31 mouse cellular contexts compared by ENCODE assay signal in the genomic region with DNA sequence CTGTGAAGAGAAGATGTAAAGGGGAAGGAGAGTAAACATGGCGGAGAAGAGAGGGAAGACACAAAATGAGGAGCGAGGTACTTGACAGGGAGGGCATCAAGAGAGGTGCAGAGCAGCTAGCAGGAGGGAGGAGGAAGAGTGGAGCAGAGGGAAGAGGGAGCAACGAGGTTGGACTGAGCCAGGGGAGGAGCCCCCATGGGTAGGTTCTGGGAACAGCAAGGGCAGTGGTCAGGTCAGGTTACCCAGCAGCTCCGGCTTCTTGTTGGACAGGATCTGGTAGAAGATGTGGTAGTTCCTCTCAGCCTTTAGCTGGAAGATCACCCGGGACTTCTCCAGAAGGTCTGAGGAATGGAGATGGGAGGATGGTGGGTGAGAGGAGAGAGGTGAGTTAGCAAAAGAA. TPM values are rescaled to one million over a fixed set of nuclear protein-coding genes. Genes with fewer than 3 reads are reported as not detected.
DNase-seq lines count a peak whose midpoint lies in the region; ATAC-seq and TF ChIP-seq lines count a peak whose summit lies in the region.
"Had no signal": no experiment of that assay in that cellular context is flagged by ENCODE, and none has a peak within 500 bp of the region (broad histone marks: within the 10 kb centered on the region; RNA-seq: fewer than 3 reads in every experiment).

No protein-coding gene starts in this region.

- peak overlapping the region; percentile 38 for H3K4me3 ChIP-seq in heart, adult 2 months
- H3K4me3 ChIP-seq in heart, embryonic 12.5 days, result peak overlapping the region; percentile 61
- H3K4me3 ChIP-seq in heart, embryonic 15.5 days, result peak overlapping the region; percentile 51
- H3K4me3 ChIP-seq: embryonic facial prominence, embryonic 10.5 days; embryonic facial prominence, embryonic 13.5 days; erythroblast, embryonic 14.5 days; forebrain, embryonic 12.5 days; forebrain, embryonic 15.5 days; hindbrain, embryonic 12.5 days; hindbrain, embryonic 15.5 days had no signal

- peak overlapping the region; percentile 68 for H3K4me2 ChIP-seq in heart, embryonic 12.5 days
- H3K4me2 ChIP-seq in heart, embryonic 15.5 days, result peak overlapping the region; percentile 56
- H3K4me2 ChIP-seq: embryonic facial prominence, embryonic 13.5 days; forebrain, embryonic 12.5 days; forebrain, embryonic 15.5 days; hindbrain, embryonic 12.5 days; hindbrain, embryonic 15.5 days had no signal

- 53% methylated on average over 5 of the region's 5 CpGs for WGBS in heart, adult 2 months
- WGBS in heart, embryonic 12.5 days, result 52% methylated on average over 5 of the region's 5 CpGs
- WGBS in heart, embryonic 15.5 days, result 48% methylated on average over 5 of the region's 5 CpGs

- intact Hi-C loops in heart, adult 2 months (cut with DNase I), result no loop called here
- intact Hi-C loops in heart, postnatal 36 days (cut with DNase I), result no loop called here

- no peaks in the 10 kb centered on the region; the same call in 1 of the 2 replicates for H3K36me3 ChIP-seq in heart, adult 2 months (ENCODE audit: control insufficient read depth, insufficient read depth, low read length)
- peaks cover 76% of the 10 kb centered on the region for H3K36me3 ChIP-seq in heart, embryonic 12.5 days
- peaks cover 11% of the 10 kb centered on the region; the same call in 1 of the 2 replicates for H3K36me3 ChIP-seq in heart, embryonic 15.5 days
- H3K36me3 ChIP-seq: embryonic facial prominence, embryonic 10.5 days; embryonic facial prominence, embryonic 13.5 days; forebrain, embryonic 12.5 days; forebrain, embryonic 15.5 days; hindbrain, embryonic 12.5 days; hindbrain, embryonic 15.5 days had no signal

- no peaks in the 10 kb centered on the region for H3K79me2 ChIP-seq in heart, adult 2 months (replicated peaks; ENCODE audit: control insufficient read depth, insufficient read depth, low read length)

- TF ChIP-seq POLR2A in heart, adult 2 months (IDR thresholded peaks at IDR 0.05; ENCODE audit: insufficient read depth, low read depth, low read length), result peak; percentile 87

- no peaks in the 10 kb centered on the region for H3K4me1 ChIP-seq in heart, adult 2 months (ENCODE audit: control insufficient read depth, insufficient read depth, low read length)
- peaks cover 48% of the 10 kb centered on the region for H3K4me1 ChIP-seq in heart, embryonic 12.5 days (replicated peaks)
- H3K4me1 ChIP-seq in heart, embryonic 15.5 days (replicated peaks), result peaks cover 43% of the 10 kb centered on the region
- H3K4me1 ChIP-seq: forebrain, embryonic 15.5 days; hindbrain, embryonic 12.5 days; hindbrain, embryonic 15.5 days had no signal

- peak overlapping the region; percentile 71; the same call in 1 of the 2 replicates for H3K27ac ChIP-seq in heart, adult 2 months
- H3K27ac ChIP-seq in heart, embryonic 12.5 days (ENCODE audit: poor library complexity, severe bottlenecking), result peak overlapping the region; percentile 94
- peak overlapping the region; percentile 67 for H3K27ac ChIP-seq in heart, embryonic 15.5 days
- H3K27ac ChIP-seq: embryonic facial prominence, embryonic 10.5 days; embryonic facial prominence, embryonic 13.5 days; forebrain, embryonic 12.5 days; forebrain, embryonic 15.5 days; hindbrain, embryonic 12.5 days; hindbrain, embryonic 15.5 days had no signal

- no peak for TF ChIP-seq CTCF in heart, adult 2 months (IDR thresholded peaks at IDR 0.05)

- H3K9me3 ChIP-seq in heart, embryonic 12.5 days (replicated peaks), result no peaks in the 10 kb centered on the region
- H3K9me3 ChIP-seq in heart, embryonic 15.5 days (replicated peaks), result no peaks in the 10 kb centered on the region
- H3K9me3 ChIP-seq: embryonic facial prominence, embryonic 10.5 days; embryonic facial prominence, embryonic 13.5 days; forebrain, embryonic 12.5 days; forebrain, embryonic 15.5 days; hindbrain, embryonic 12.5 days; hindbrain, embryonic 15.5 days had no signal

- no peak for ATAC-seq in heart, embryonic 12.5 days (ENCODE audit: insufficient number of reproducible peaks, low FRiP score)
- ATAC-seq in heart, embryonic 15.5 days (replicated peaks; ENCODE audit: insufficient number of reproducible peaks, insufficient read depth, low FRiP score, low read depth), result no peak
- ATAC-seq: activated CD4-positive, CD25-positive, alpha-beta regulatory T cell, adult 4 months; forebrain, embryonic 15.5 days; intestine, postnatal 0 days had no signal

- no peak for DNase-seq in heart, adult 2 months
- DNase-seq in heart, postnatal 36 days, result no peak
- DNase-seq in heart, adult 8-10 months (ENCODE audit: low spot score), result no peak
- no peak for DNase-seq in heart, postnatal 4 days
- DNase-seq: adrenal gland, adult 8-10 months; adrenal gland, postnatal 25 days; cerebellum, adult 11-12 months; cerebellum, adult 8-10 months; cerebellum, postnatal 10 days; cerebellum, postnatal 36 days; gastrocnemius, postnatal 25 days; kidney, adult 2 months had no signal

- H3K9ac ChIP-seq in heart, adult 2 months (ENCODE audit: low read depth, low read length), result peak overlapping the region; percentile 69
- peak overlapping the region; percentile 88 for H3K9ac ChIP-seq in heart, embryonic 12.5 days
- peak overlapping the region; percentile 35 for H3K9ac ChIP-seq in heart, embryonic 15.5 days
- H3K9ac ChIP-seq: embryonic facial prominence, embryonic 13.5 days; forebrain, embryonic 12.5 days; forebrain, embryonic 15.5 days; hindbrain, embryonic 12.5 days; hindbrain, embryonic 15.5 days had no signal

- no peaks in the 10 kb centered on the region for H3K27me3 ChIP-seq in heart, adult 2 months (ENCODE audit: control insufficient read depth, insufficient read depth, low read length)
- H3K27me3 ChIP-seq in heart, embryonic 12.5 days (replicated peaks), result no peaks in the 10 kb centered on the region
- no peaks in the 10 kb centered on the region for H3K27me3 ChIP-seq in heart, embryonic 15.5 days
- H3K27me3 ChIP-seq: embryonic facial prominence, embryonic 13.5 days; forebrain, embryonic 15.5 days; hindbrain, embryonic 12.5 days; hindbrain, embryonic 15.5 days had no signal

- peak; percentile 96 for TF ChIP-seq EP300 in heart, adult 2 months (IDR thresholded peaks at IDR 0.05; ENCODE audit: insufficient read depth, low read depth, low read length)

RNA-seq across cellular contexts. Expression of a gene that starts 5.2 kb away (rescaled TPM):
- over 10,000 TPM; 19,033 to 21,149 TPM for total RNA-seq in heart, adult 2 months (2021)
- polyA plus RNA-seq in heart, adult 2 months (2012; rRNA removed), result 6,249 and 7,266 TPM in 2 replicates
- over 10,000 TPM; 23,066 to 24,862 TPM for total RNA-seq in heart, postnatal 36 days (2021)
- polyA plus RNA-seq in heart, embryonic 12.5 days (2016; fragmentation: Nextera tagmentation; extraction: Ambion mirVana), result 2,737 and 2,858 TPM in 2 replicates
- over 10,000 TPM; 18,156 to 23,973 (median 22,335) TPM for total RNA-seq in heart, adult 8-10 months (2022)
- 2,004 and 2,041 TPM in 2 replicates for polyA plus RNA-seq in heart, embryonic 15.5 days (2015; fragmentation: Nextera tagmentation; extraction: Ambion mirVana)
- over 10,000 TPM; 15,879 to 17,172 TPM for total RNA-seq in heart, postnatal 4 days (2021)
- total RNA-seq: adrenal gland, adult 8-10 months; adrenal gland, postnatal 25 days; hematopoietic stem cell, adult 5-6 weeks had no signal
- polyA plus RNA-seq: activated CD4-positive, CD25-positive, alpha-beta regulatory T cell, adult 4 months; erythroblast, embryonic 14.5 days; gonadal fat pad, adult 2 months had no signal

RNA-seq across cellular contexts. Expression of a gene that starts 15.2 kb away (rescaled TPM):
- total RNA-seq in heart, adult 2 months (2021), result not detected
- not detected in 2 replicates for polyA plus RNA-seq in heart, adult 2 months (2012; rRNA removed)
- not detected for total RNA-seq in heart, postnatal 36 days (2021)
- not detected in 2 replicates for polyA plus RNA-seq in heart, embryonic 12.5 days (2016; fragmentation: Nextera tagmentation; extraction: Ambion mirVana)
- not detected for total RNA-seq in heart, adult 8-10 months (2022)
- polyA plus RNA-seq in heart, embryonic 15.5 days (2015; fragmentation: Nextera tagmentation; extraction: Ambion mirVana), result not detected in 2 replicates
- total RNA-seq in heart, postnatal 4 days (2021), result not detected
- total RNA-seq: adrenal gland, adult 8-10 months; adrenal gland, postnatal 25 days; ES-E14; gastrocnemius, adult 8-10 months; gastrocnemius, postnatal 25 days; hematopoietic stem cell, adult 5-6 weeks had no signal
- polyA plus RNA-seq: activated CD4-positive, CD25-positive, alpha-beta regulatory T cell, adult 4 months; brain, embryonic 14.5 days; cortical plate, adult 2 months; embryonic facial prominence, embryonic 10.5 days; embryonic facial prominence, embryonic 13.5 days; erythroblast, embryonic 14.5 days; forebrain, embryonic 12.5 days; forebrain, embryonic 15.5 days; gonadal fat pad, adult 2 months; hindbrain, embryonic 12.5 days; hindbrain, embryonic 15.5 days; intestine, embryonic 14.5 days; intestine, postnatal 0 days; kidney, adult 2 months; kidney, embryonic 14.5 days had no signal

RNA-seq across cellular contexts. Expression of a gene that starts 25.4 kb away (rescaled TPM):
- under 1 TPM in 1 of 2 experiments, not detected in 1; 0.30 TPM for total RNA-seq in heart, adult 2 months (2021)
- polyA plus RNA-seq in heart, adult 2 months (2012; rRNA removed), result 1.8 and 2.9 TPM in 2 replicates
- under 1 TPM in 1 of 2 experiments, not detected in 1; 0.46 TPM for total RNA-seq in heart, postnatal 36 days (2021)
- 0.57 and 0.89 TPM in 2 replicates for polyA plus RNA-seq in heart, embryonic 12.5 days (2016; fragmentation: Nextera tagmentation; extraction: Ambion mirVana)
- 1 to 10 TPM in 1 of 4 experiments, under 1 TPM in 1, not detected in 2; 0.41 to 1.2 TPM for total RNA-seq in heart, adult 8-10 months (2022)
- 0.74 and 2.4 TPM in 2 replicates for polyA plus RNA-seq in heart, embryonic 15.5 days (2015; fragmentation: Nextera tagmentation; extraction: Ambion mirVana)
- under 1 TPM in 1 of 2 experiments, not detected in 1; 0.33 TPM for total RNA-seq in heart, postnatal 4 days (2021)
- total RNA-seq: ES-E14; gastrocnemius, adult 8-10 months; hematopoietic stem cell, adult 5-6 weeks had no signal
- polyA plus RNA-seq: erythroblast, embryonic 14.5 days had no signal

RNA-seq across cellular contexts. Expression of a gene that starts 29.0 kb away (rescaled TPM):
- not detected for total RNA-seq in heart, adult 2 months (2021)
- polyA plus RNA-seq in heart, adult 2 months (2012; rRNA removed), result not detected in 2 replicates
- total RNA-seq in heart, postnatal 36 days (2021), result not detected
- polyA plus RNA-seq in heart, embryonic 12.5 days (2016; fragmentation: Nextera tagmentation; extraction: Ambion mirVana), result not detected in 2 replicates
- total RNA-seq in heart, adult 8-10 months (2022), result not detected
- not detected in 2 replicates for polyA plus RNA-seq in heart, embryonic 15.5 days (2015; fragmentation: Nextera tagmentation; extraction: Ambion mirVana)
- not detected for total RNA-seq in heart, postnatal 4 days (2021)
- total RNA-seq: adrenal gland, adult 8-10 months; adrenal gland, postnatal 25 days; gastrocnemius, adult 8-10 months; gastrocnemius, postnatal 25 days; hematopoietic stem cell, adult 5-6 weeks had no signal
- polyA plus RNA-seq: activated CD4-positive, CD25-positive, alpha-beta regulatory T cell, adult 4 months; embryonic facial prominence, embryonic 10.5 days; embryonic facial prominence, embryonic 13.5 days; erythroblast, embryonic 14.5 days; forebrain, embryonic 12.5 days; gonadal fat pad, adult 2 months; hindbrain, embryonic 12.5 days; intestine, postnatal 0 days; kidney, adult 2 months; kidney, embryonic 14.5 days had no signal

RNA-seq across cellular contexts. Expression of a gene that starts 32.9 kb away (rescaled TPM):
- 1,000 to 10,000 TPM; 1,935 to 2,240 TPM for total RNA-seq in heart, adult 2 months (2021)
- polyA plus RNA-seq in heart, adult 2 months (2012; rRNA removed), result 19.8 and 29.5 TPM in 2 replicates
- total RNA-seq in heart, postnatal 36 days (2021), result 1,000 to 10,000 TPM; 2,242 to 2,437 TPM
- 5,583 and 5,934 TPM in 2 replicates for polyA plus RNA-seq in heart, embryonic 12.5 days (2016; fragmentation: Nextera tagmentation; extraction: Ambion mirVana)
- total RNA-seq in heart, adult 8-10 months (2022), result 1,000 to 10,000 TPM; 1,453 to 2,519 (median 2,136) TPM
- 4,763 and 4,914 TPM in 2 replicates for polyA plus RNA-seq in heart, embryonic 15.5 days (2015; fragmentation: Nextera tagmentation; extraction: Ambion mirVana)
- total RNA-seq in heart, postnatal 4 days (2021), result 1,000 to 10,000 TPM; 1,764 to 1,922 TPM
- total RNA-seq: adrenal gland, adult 8-10 months; adrenal gland, postnatal 25 days; hematopoietic stem cell, adult 5-6 weeks had no signal
- polyA plus RNA-seq: activated CD4-positive, CD25-positive, alpha-beta regulatory T cell, adult 4 months; erythroblast, embryonic 14.5 days had no signal

Comparison
In these comparisons a context has a peak if more than half of its experiments do, and no peak if none do; other contexts are left out.
1. H3K9ac ChIP-seq: peak in every context shown above with its lines; median percentile 88 in heart, embryonic 12.5 days; 69 in heart, adult 2 months; 35 in heart, embryonic 15.5 days.